Mouse (Mus musculus) urinary bladder, postnatal 10 days (tissue): ENCODE results near the gene Mul1.
A peak's percentile ranks its signal among the peaks of the same experiment; 100 is the strongest.
"Not testable (repeated sequence)": the region's sequence is repeated elsewhere in the genome, so short reads cannot be mapped to it uniquely, and the experiment has no call there.

Experiments
- DNase-seq: peaks from one replicate; pipeline ENCODE4 v3.0.0; 2022; ENCODE audit warnings: low spot score

The Mul1 gene

GRCm38 (mm10) chr4:138434347-138435316 is at the start of gene Mul1:
TSS of gene Mul1 (plus strand) at chr4:138434671.
- peak; percentile 96 for DNase-seq

- DNase-seq: no peak
Measured at GRCm38 (mm10) chr4:138393703-138394102, 40.8 kb upstream of the Mul1 start.

- no peak for DNase-seq
Measured at GRCm38 (mm10) chr4:138395087-138395970, 39.1 kb upstream of the Mul1 start.

GRCm38 (mm10) chr4:138395971-138396645 is 38.4 kb upstream of the Mul1 start, which contains the start of gene Fam43b:
TSS of gene Fam43b (minus strand) at chr4:138396528.
- DNase-seq: no peak

- no peak for DNase-seq
Measured at GRCm38 (mm10) chr4:138396711-138397110, 37.8 kb upstream of the Mul1 start.

- DNase-seq: no peak
Measured at GRCm38 (mm10) chr4:138404806-138405205, 29.7 kb upstream of the Mul1 start.

GRCm38 (mm10) chr4:138407479-138408194 is 26.8 kb upstream of the Mul1 start:
- no peak for DNase-seq

- no peak for DNase-seq
Measured at GRCm38 (mm10) chr4:138411011-138411410, 23.5 kb upstream of the Mul1 start.

- no peak for DNase-seq
Measured at GRCm38 (mm10) chr4:138411504-138412121, 22.9 kb upstream of the Mul1 start.

GRCm38 (mm10) chr4:138414725-138415124 is 19.7 kb upstream of the Mul1 start:
- no peak for DNase-seq

GRCm38 (mm10) chr4:138415991-138416390 is 18.5 kb upstream of the Mul1 start:
- DNase-seq: no peak

GRCm38 (mm10) chr4:138416414-138416813 is 18.1 kb upstream of the Mul1 start:
- DNase-seq: no peak

GRCm38 (mm10) chr4:138417882-138418281 is 16.6 kb upstream of the Mul1 start:
- DNase-seq: no peak

GRCm38 (mm10) chr4:138418340-138418957 is 16.0 kb upstream of the Mul1 start:
- no peak for DNase-seq

GRCm38 (mm10) chr4:138425028-138425427 is 9.4 kb upstream of the Mul1 start:
- no peak for DNase-seq

GRCm38 (mm10) chr4:138425604-138426003 is 8.9 kb upstream of the Mul1 start:
- DNase-seq: not testable (repeated sequence)

- no peak for DNase-seq
Measured at GRCm38 (mm10) chr4:138426778-138427705, 7.4 kb upstream of the Mul1 start.

GRCm38 (mm10) chr4:138429778-138430177 is 4.7 kb upstream of the Mul1 start:
- DNase-seq: no peak

GRCm38 (mm10) chr4:138431340-138431739 is 3.1 kb upstream of the Mul1 start:
- no peak for DNase-seq
